Mouse (Mus musculus) intestine, embryonic 14.5 days (tissue): ENCODE results near the gene Rnf169. TPM values are rescaled to one million over a fixed set of nuclear protein-coding genes. Genes with fewer than 3 reads are reported as not detected.

ENCODE experiments used
- ATAC-seq: fragments of 200-750 bp; cut with Nextera tagmentation; replicated peaks from 2 replicates; pipeline ENCODE4 v1.8.0; 2017; ENCODE audit warnings: low read depth, moderate number of reproducible peaks, moderate TSS enrichment, moderate library complexity; ENCODE audit not compliant: low FRiP score, low TSS enrichment
- DNase-seq: peaks from one replicate; pipeline ENCODE4 v3.0.0-alpha.2; 2018; ENCODE audit warnings: low spot score
- H3K27ac ChIP-seq: fragments of 300-500 bp; sonication (generic); 2 replicates; pipeline ENCODE4 v1.5.1; 2014; ENCODE audit warnings: low read depth, mild to moderate bottlenecking, control low read depth
- H3K27me3 ChIP-seq: fragments of 300-500 bp; sonication (generic); replicated peaks from 2 replicates; pipeline ENCODE4 v1.6.1; 2014; ENCODE audit warnings: low read length, control low read depth; ENCODE audit not compliant: control insufficient read depth, insufficient read depth
- H3K36me3 ChIP-seq: fragments of 300-500 bp; sonication (generic); 2 replicates; pipeline ENCODE4 v1.6.1; 2014; ENCODE audit warnings: low read length, control low read depth; ENCODE audit not compliant: control insufficient read depth, insufficient read depth
- H3K4me1 ChIP-seq: fragments of 300-500 bp; sonication (generic); replicated peaks from 2 replicates; pipeline ENCODE4 v1.6.1; 2014; ENCODE audit warnings: low read length, control low read depth, mixed read lengths; ENCODE audit not compliant: control insufficient read depth, insufficient read depth
- H3K4me2 ChIP-seq: fragments of 300-500 bp; sonication (generic); 2 replicates; pipeline ENCODE4 v1.6.1; 2014; ENCODE audit warnings: low read length
- H3K4me3 ChIP-seq: fragments of 300-500 bp; sonication (generic); 2 replicates; pipeline ENCODE4 v1.5.1; 2014; ENCODE audit warnings: low read depth, low read length, control low read depth, mixed read lengths
- H3K9ac ChIP-seq: fragments of 300-500 bp; sonication (generic); 2 replicates; pipeline ENCODE4 v1.6.1; 2014; ENCODE audit warnings: mild to moderate bottlenecking, low read length
- H3K9me3 ChIP-seq: fragments of 300-500 bp; sonication (generic); 2 replicates; pipeline ENCODE4 v1.6.1; 2016; ENCODE audit warnings: low read length, control low read depth; ENCODE audit not compliant: control insufficient read depth
- WGBS: fragments of 180-500 bp; shearing (Covaris S2); extraction: QIAGEN DNeasy Blood & Tissue Kit; methylation state at CpG from one replicate; pipeline ENCODE4 v1.1.7; 2014; 5-methylcytosine and 5-hydroxymethylcytosine counted together
- polyA plus RNA-seq: library from polyadenylated mRNA; unstranded; fragments of >200 nt; fragmentation: Nextera tagmentation; extraction: Ambion mirVana; gene quantifications from 2 replicates; pipeline ENCODE4 v1.2.1, GENCODE M21; 2014

The Rnf169 gene
- polyA plus RNA-seq, 1 experiment from 2014 or later = 6.7 TPM

DNA sequence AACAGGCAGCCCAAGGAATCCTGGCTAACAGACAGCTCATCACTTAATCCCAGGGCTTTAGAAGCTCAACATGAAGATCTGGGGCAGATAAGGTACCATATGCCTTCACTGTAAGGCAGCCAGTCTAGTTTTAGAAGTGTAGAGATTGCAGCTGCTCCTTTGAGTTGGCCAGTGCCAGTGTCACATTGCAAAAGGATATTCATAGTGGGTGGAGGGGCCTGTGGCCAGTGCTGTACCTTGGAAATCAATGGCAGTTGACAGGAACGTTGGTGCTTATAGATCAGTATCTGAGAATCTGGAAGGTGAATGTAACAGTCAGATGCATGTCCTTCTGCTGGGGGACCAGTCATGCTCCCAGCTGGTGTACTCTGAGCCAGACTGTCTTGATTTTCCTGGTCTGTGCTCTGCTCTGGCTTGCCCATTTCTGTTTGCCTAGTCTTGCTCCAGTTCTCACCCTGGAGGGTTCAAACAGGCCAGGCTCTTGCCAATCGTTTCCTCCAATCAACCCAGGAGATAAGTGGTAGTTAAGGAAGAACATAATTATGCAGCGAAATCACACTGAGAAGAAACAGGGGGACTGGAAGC, 75.7 kb downstream of the Rnf169 start:
- Histone ChIP-seq H3K4me2 (no peak overlapping the region), H3K9me3 (no peaks in the 10 kb centered on the region), H3K9ac (no peak overlapping the region), H3K4me1 (no peaks in the 10 kb centered on the region), H3K4me3 (no peak overlapping the region), H3K27me3 (no peaks in the 10 kb centered on the region), H3K36me3 (no peaks in the 10 kb centered on the region), H3K27ac (no peak overlapping the region)
- DNase-seq (no peak), ATAC-seq (no peak)
- WGBS = 36% methylated on average over 3 of the region's 3 CpGs

- DNase-seq (no peak), ATAC-seq (no peak)
- Histone ChIP-seq H3K4me1 (no peaks in the 10 kb centered on the region), H3K4me2 (no peak overlapping the region), H3K4me3 (no peak overlapping the region), H3K9ac (no peak overlapping the region), H3K9me3 (no peaks in the 10 kb centered on the region), H3K27me3 (no peaks in the 10 kb centered on the region), H3K27ac (no peak overlapping the region), H3K36me3 (no peaks in the 10 kb centered on the region)
- 68% methylated on average over 11 of the region's 11 CpGs for WGBS
Observed at GRCm38 (mm10) chr7:99902918-99903665, 77.2 kb downstream of the Rnf169 start.

DNA sequence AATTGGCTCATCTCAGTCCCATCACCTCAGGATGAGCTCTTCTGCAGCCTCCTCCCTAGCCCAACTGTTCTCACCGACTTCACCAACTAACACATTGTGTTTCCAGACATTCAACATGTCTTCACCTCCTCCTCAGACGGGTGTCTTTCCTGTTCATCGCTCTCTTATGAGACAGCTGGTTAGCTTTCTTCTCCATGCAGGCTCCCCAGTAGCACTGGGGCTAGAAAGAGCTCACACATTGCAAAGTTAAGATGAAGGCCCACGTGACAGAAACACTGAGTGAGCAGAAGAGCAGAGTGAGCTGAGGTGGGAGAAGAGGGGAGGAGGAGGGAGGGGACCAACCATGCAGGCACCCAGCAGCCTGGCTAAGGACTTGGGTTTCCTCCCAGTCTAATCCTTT, 78.0 kb downstream of the Rnf169 start:
- WGBS = 58% methylated on average over 4 of the region's 4 CpGs
- no peak for DNase-seq
- no peaks in the 10 kb centered on the region for H3K27me3 ChIP-seq

GRCm38 (mm10) chr7:99896905-99897304, 83.3 kb downstream of the Rnf169 start:
- Histone ChIP-seq H3K4me1 (no peaks in the 10 kb centered on the region), H3K36me3 (no peaks in the 10 kb centered on the region), H3K9ac (no peak overlapping the region), H3K4me3 (no peak overlapping the region), H3K27me3 (no peaks in the 10 kb centered on the region), H3K27ac (no peak overlapping the region), H3K9me3 (no peaks in the 10 kb centered on the region), H3K4me2 (no peak overlapping the region)
- WGBS = 86% methylated on average over 4 of the region's 4 CpGs
- no peak for ATAC-seq
- DNase-seq = no peak

More for the DNA sequence above, 78.0 kb downstream of the Rnf169 start:
- Histone ChIP-seq H3K27ac (no peak overlapping the region), H3K9me3 (no peaks in the 10 kb centered on the region), H3K4me1 (no peaks in the 10 kb centered on the region), H3K4me2 (no peak overlapping the region), H3K9ac (no peak overlapping the region), H3K4me3 (no peak overlapping the region), H3K36me3 (no peaks in the 10 kb centered on the region)
- no peak for ATAC-seq

- no peak for ATAC-seq
Observed at GRCm38 (mm10) chr7:99894478-99894877, 85.8 kb downstream of the Rnf169 start.

GRCm38 (mm10) chr7:99893967-99894366, 86.3 kb downstream of the Rnf169 start:
- H3K4me2 ChIP-seq = no peak overlapping the region
- H3K4me1 ChIP-seq = no peaks in the 10 kb centered on the region
- no peaks in the 10 kb centered on the region for H3K9me3 ChIP-seq
- DNase-seq = no peak
- no peaks in the 10 kb centered on the region for H3K36me3 ChIP-seq
- H3K4me3 ChIP-seq = no peak overlapping the region
- H3K9ac ChIP-seq = no peak overlapping the region
- ATAC-seq = no peak
- H3K27ac ChIP-seq = no peak overlapping the region
- 79% methylated on average over 3 of the region's 3 CpGs for WGBS
- no peaks in the 10 kb centered on the region for H3K27me3 ChIP-seq

More at GRCm38 (mm10) chr7:99894478-99894877, 85.8 kb downstream of the Rnf169 start:
- Histone ChIP-seq H3K9ac (no peak overlapping the region), H3K4me3 (no peak overlapping the region), H3K36me3 (no peaks in the 10 kb centered on the region), H3K27ac (no peak overlapping the region), H3K4me1 (no peaks in the 10 kb centered on the region), H3K4me2 (no peak overlapping the region), H3K9me3 (no peaks in the 10 kb centered on the region), H3K27me3 (no peaks in the 10 kb centered on the region)
- no peak for DNase-seq
- WGBS = 78% methylated on average over 6 of the region's 6 CpGs

GRCm38 (mm10) chr7:99892351-99892750, 87.9 kb downstream of the Rnf169 start:
- no peaks in the 10 kb centered on the region for H3K27me3 ChIP-seq
- H3K4me2 ChIP-seq = no peak overlapping the region
- H3K27ac ChIP-seq = no peak overlapping the region
- no peaks in the 10 kb centered on the region for H3K4me1 ChIP-seq
- no peak overlapping the region for H3K4me3 ChIP-seq
- 67% methylated on average over 2 of the region's 2 CpGs for WGBS
- H3K9me3 ChIP-seq = no peaks in the 10 kb centered on the region
- no peaks in the 10 kb centered on the region for H3K36me3 ChIP-seq
- ATAC-seq (no peak), DNase-seq (no peak)
- no peak overlapping the region for H3K9ac ChIP-seq

DNA sequence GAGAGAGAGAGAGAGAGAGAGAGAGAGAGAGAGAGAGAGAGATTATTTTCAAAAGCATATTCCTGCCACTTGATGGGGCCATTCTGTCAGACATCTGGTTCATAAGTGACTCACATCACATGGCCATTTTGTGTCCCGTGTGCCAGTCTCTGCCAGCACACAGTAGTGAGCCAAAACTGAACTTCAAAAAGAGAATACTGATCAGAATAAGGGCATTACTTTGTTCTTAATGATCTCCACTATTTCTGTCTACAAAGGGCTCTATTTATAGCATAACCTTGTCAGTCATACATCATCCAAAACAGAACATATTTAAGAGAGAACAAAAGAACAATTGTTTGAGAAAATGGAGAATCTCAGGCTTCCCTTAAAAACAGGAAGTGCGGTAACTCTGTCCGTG, 88.8 kb downstream of the Rnf169 start:
- no peaks in the 10 kb centered on the region for H3K36me3 ChIP-seq
- H3K4me2 ChIP-seq = no peak overlapping the region
- no peak for ATAC-seq
- H3K9ac ChIP-seq = no peak overlapping the region
- H3K4me3 ChIP-seq = no peak overlapping the region
- no peak for DNase-seq
- WGBS = 56% methylated on average over 3 of the region's 3 CpGs
- no peak overlapping the region; the same call in 1 of the 2 replicates for H3K27ac ChIP-seq
- no peaks in the 10 kb centered on the region for H3K4me1 ChIP-seq
- H3K9me3 ChIP-seq = no peaks in the 10 kb centered on the region
- no peaks in the 10 kb centered on the region for H3K27me3 ChIP-seq
